Mouse (Mus musculus) adrenal gland, postnatal 4 days (tissue): ENCODE data around the gene Lix1l. TPM values are rescaled to one million over a fixed set of nuclear protein-coding genes. Genes with fewer than 3 reads are reported as not detected.
"Not testable (repeated sequence)": the region's sequence is repeated elsewhere in the genome, so short reads cannot be mapped to it uniquely, and the experiment has no call there.

Source experiments
- DNase-seq, 2 experiments: peaks; one replicate each; pipeline ENCODE4 v3.0.0; 2021 to 2022; ENCODE audit warnings: low spot score in 2 of 2, mixed read lengths in 2 of 2
- total RNA-seq, 2 experiments: library from RNA; stranded (reverse); gene quantifications; 2 replicates each; pipeline ENCODE4 v1.2.3; 2021

The Lix1l gene
- total RNA-seq, 2 experiments from 2014 or later: 66.3 to 69.1 TPM

- DNase-seq: no peak
Observed at GRCm38 (mm10) chr3:96581771-96582515, 19.0 kb upstream of the Lix1l start.

- DNase-seq: no peak
Observed at GRCm38 (mm10) chr3:96583386-96583785, 17.6 kb upstream of the Lix1l start.

- no peak for DNase-seq
Observed at GRCm38 (mm10) chr3:96590657-96591056, 10.3 kb upstream of the Lix1l start.

DNA sequence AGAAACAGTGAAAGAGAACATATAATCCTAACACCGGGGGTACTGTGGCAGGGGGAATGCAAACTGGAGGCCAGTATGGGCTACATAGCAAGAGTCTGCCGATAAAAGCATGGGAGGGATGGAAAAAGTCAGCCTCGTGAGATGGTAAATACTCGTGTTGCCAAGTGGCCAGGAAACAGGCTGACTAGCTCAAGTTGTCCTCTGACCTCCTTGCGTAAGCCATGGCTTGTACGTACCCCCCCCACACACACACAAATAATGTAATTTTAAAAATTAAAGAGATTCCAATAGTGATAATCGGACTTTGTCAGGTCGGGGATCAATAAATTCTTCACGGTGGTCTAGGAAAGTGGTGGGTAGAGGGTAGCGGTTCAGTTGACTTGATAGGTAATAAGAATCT is 7.6 kb upstream of the Lix1l start:
- DNase-seq: no peak

- peak; percentile 81 to 91 for DNase-seq
Observed at GRCm38 (mm10) chr3:96593790-96594560, 7.0 kb upstream of the Lix1l start, which contains the start of gene Polr3gl. Polr3gl (minus strand) TSS chr3:96594181.

DNA sequence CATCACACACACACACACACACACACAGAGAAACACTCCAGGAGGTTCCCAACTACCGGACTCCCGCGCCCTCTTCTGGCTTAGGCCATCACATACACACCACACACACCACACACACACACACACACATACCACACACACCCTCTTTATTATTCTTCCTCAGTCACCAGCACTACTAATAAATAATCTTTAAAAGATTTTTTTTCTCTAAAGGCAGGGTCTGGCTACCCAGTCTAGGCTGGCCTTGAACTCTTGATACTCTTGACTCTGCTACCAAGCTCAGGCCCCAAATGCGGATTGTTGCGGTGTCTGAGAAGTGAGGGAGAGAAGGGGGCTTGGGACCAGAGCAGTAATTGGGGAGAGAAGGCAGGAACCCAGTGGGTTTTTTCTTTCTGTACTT is 6.1 kb upstream of the Lix1l start:
- DNase-seq: no peak

DNA sequence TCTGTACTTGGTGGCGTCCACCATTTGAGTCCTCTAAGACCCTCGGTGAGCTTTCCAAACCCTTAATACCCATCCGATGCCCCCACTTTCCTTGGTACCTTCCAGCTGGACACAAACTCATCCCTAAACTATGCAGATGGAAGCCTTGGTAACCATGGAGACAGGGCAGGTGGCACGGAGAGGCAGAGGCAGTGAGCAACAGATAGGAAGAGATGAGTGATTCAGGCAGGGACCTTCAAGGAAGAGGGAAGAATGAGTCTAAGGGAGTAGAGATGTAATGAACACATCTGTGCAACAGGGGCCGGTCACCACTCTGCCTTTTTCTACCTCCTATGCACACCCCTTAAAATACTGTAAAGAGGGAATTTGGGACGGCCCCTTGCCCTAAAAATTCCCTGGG is 5.3 kb upstream of the Lix1l start:
- no peak for DNase-seq

- DNase-seq: no peak
Observed at GRCm38 (mm10) chr3:96596228-96596707, 4.7 kb upstream of the Lix1l start, which contains the start of gene Ankrd34a. Ankrd34a (plus strand) TSS chr3:96596636.

DNA sequence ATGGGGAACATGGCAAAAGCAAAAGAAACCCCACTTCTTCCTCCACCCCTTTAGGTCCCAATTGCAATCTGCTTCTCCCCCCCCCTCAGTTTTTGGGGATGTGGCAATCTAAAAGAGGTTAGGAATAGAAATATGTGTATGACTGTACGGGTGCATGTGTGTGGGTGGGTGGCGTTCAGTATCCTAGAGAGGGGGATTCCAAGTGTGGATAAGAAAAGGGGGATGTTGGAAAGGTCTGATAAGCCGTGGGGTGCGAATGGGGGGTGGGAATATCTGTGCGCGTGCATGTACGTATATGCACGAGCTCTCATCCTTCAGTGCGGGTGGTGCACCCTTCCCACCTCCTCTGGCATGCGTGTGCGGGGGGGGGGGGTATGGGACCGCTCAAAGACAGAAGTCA is 4.1 kb upstream of the Lix1l start:
- DNase-seq: no peak

GRCm38 (mm10) chr3:96597435-96597891 is 3.5 kb upstream of the Lix1l start:
- no peak for DNase-seq

DNA sequence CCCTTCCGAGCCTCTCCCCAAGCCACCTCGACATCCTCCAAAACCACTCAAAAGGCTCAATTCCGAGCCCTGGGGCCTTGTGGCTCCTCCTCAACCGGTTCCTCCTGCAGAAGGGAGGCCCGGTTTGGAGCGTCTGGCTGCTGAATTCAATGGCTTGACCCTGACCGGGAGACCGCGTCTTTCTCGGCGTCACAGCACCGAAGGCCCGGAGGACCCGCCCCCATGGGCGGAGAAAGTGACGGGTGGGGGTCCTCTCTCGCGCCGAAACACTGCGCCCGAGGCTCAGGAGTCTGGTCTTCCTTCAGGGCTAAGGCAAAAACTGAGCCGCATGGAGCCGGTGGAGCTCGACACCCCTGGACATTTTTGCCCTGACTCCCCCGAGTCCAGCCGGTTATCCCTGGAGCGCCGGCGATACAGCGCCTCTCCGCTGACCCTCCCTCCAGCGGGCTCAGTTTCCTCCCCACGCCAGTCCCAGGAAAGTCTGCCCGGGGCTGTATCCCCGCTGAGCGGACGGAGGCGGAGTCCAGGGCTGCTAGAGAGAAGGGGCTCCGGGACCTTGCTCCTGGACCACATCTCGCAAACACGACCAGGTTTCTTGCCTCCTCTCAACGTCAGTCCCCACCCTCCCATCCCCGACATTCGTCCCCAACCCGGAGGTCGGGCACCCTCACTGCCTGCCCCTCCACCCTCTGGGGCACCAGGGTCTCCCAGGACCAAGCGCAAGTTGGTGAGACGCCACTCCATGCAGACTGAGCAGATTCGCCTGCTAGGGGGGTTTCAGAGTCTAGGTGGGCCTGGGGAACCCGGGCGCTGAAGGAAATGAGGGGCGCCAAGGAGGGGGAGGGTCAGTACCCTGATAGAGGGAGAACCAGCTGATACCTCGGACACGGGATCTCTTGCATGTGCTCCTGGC is 2.5 kb upstream of the Lix1l start:
- peak in 1 of 2 experiments; percentile 40 for DNase-seq

- DNase-seq: no peak
Observed at GRCm38 (mm10) chr3:96599069-96599393, 1.9 kb upstream of the Lix1l start.

DNA sequence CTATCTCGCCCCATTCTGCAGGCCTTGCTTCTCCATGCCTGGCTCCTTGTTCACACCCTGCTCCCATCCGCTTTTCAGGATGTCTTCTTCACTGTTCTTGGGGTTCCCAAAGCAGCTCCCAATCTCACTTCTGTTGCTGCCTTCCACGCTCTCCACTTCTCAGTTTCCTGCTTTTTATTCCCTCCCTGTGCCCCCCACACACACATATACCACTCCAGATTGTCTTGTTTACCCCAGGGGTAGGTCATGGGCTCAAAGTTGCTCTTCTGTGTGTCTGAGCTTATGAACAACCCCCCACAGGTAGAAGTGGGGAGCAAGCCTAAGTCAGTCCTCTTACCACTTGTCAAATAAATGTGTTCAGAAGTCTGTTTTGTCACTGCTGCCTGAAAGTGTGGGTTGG is 1.5 kb upstream of the Lix1l start:
- DNase-seq: no peak

DNA sequence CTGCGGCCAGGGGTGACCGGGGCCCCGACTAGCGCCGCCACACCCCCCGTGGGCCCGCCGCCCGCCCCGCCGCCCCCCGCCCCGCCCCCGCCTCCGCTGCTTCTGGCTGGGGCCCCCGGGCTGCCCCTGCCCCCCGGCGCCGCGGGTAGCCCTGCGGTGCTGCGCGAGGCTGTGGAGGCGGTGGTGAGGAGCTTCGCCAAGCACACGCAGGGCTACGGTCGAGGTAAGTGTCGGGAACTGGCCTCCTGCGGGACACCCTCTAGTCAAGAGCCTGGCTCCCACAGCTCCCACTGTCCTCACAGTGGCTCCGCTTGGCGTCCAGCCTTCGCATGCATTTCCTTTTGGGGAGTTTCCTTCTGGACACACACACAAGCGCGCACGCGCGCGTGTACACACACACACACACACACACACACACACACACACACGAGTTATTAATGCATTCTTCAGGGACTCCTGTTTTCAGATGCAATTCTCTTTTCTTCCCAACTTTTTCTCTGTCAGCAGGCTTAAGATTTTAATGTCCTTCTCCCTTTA is 370 bp downstream of the Lix1l start:
- DNase-seq: peak in 1 of 2 experiments; percentile 50

- DNase-seq: no peak
Observed at GRCm38 (mm10) chr3:96601941-96602703, 1.2 kb downstream of the Lix1l start.

DNA sequence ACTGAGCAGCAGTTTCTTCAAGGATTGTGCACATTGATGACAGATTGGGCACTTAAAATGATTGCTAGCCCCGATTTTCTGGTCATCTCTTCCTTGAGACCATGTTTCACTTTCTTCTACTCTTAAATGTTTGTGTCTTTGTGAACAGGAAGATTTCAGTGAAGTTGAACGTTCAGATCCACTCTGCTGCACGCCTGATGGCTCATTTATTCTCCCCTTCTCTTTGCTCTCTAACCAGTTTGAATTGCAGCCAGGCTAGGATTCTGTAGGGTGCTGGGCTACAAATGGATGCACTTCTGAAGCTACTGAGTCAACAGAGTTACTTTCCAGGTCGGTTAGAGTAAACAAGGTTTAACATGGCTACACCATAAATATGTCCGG is 1.7 kb downstream of the Lix1l start:
- DNase-seq: no peak

- DNase-seq: no peak
Observed at GRCm38 (mm10) chr3:96603311-96603710, 2.4 kb downstream of the Lix1l start.

GRCm38 (mm10) chr3:96606007-96606406 is 5.1 kb downstream of the Lix1l start:
- DNase-seq: not testable (repeated sequence)

DNA sequence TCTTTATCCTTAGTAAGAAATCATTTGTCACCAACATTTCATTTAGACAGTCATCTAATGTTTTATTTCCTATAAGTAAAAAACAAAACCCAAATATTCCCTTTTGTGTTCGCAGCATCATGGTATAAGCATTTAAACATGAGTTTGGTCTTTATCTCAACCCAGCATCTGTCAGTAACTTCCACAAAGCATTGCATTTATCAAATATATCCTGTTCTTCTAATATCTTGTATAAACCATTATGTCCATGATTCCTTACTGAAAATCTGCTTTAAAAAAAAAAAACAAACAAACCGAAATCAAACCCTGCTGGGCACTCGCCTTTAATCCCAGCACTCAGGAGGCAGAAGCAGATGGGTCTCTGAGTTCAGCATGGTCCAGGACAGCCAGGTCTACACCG is 5.7 kb downstream of the Lix1l start:
- DNase-seq: no peak

DNA sequence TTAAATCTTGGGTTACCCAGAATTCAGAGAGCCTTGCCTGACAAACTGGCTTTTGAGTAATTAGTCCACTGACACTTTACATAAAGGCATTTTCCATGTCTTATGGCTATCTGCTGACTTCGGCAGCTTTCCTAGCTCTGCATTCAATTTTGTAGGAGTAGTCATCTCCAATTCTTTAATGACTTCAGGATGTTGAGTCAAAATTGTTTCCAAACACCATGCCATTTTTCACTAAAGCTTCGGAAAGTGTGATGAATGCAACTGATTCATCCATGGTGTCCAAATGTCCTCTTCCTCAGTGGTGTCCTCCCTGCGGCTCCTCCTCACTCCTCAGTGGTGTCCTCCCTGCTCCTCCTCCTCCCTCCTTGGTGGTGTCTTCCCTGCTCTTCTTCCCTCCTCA is 17.0 kb downstream of the Lix1l start:
- DNase-seq: no peak
